Mouse (Mus musculus) midbrain, postnatal 0 days (tissue): ENCODE measurements around the gene Rrp1b. TPM values are rescaled to one million over a fixed set of nuclear protein-coding genes. Genes with fewer than 3 reads are reported as not detected.

Experiments
- ATAC-seq: fragments of 200-750 bp; cut with Nextera tagmentation; 2 replicates; pipeline ENCODE4 v1.8.0; 2017; ENCODE audit warnings: moderate number of reproducible peaks, mild to moderate bottlenecking, moderate TSS enrichment, moderate library complexity; ENCODE audit not compliant: low FRiP score
- DNase-seq: peaks from one replicate; pipeline ENCODE4 v3.0.0-alpha.2; 2015; ENCODE audit warnings: low spot score
- H3K27ac ChIP-seq: fragments of 300-500 bp; sonication (generic); 2 replicates; pipeline ENCODE4 v1.5.1; 2014; ENCODE audit warnings: low read depth, mild to moderate bottlenecking, low read length, mixed read lengths
- H3K27me3 ChIP-seq: fragments of 300-500 bp; sonication (generic); 2 replicates; pipeline ENCODE4 v1.6.1; 2014; ENCODE audit warnings: low read length, control low read depth, mixed read lengths; ENCODE audit not compliant: insufficient read depth
- H3K36me3 ChIP-seq: fragments of 300-500 bp; sonication (generic); 2 replicates; pipeline ENCODE4 v1.6.1; 2014; ENCODE audit warnings: low read length, control low read depth, mixed read lengths; ENCODE audit not compliant: insufficient read depth
- H3K4me1 ChIP-seq: fragments of 300-500 bp; sonication (generic); 2 replicates; pipeline ENCODE4 v1.6.1; 2014; ENCODE audit warnings: mild to moderate bottlenecking, control low read depth, antibody characterized with exemption, low read length, mixed read lengths; ENCODE audit not compliant: insufficient read depth
- H3K4me2 ChIP-seq: fragments of 300-500 bp; sonication (generic); 2 replicates; pipeline ENCODE4 v1.6.1; 2014; ENCODE audit warnings: low read depth, mild to moderate bottlenecking, low read length, mixed read lengths; ENCODE audit not compliant: poor library complexity, severe bottlenecking
- H3K4me3 ChIP-seq: fragments of 300-500 bp; sonication (generic); 2 replicates; pipeline ENCODE4 v1.5.1; 2014; ENCODE audit warnings: low read depth, mild to moderate bottlenecking, low read length, moderate library complexity
- H3K9ac ChIP-seq: fragments of 300-500 bp; sonication (generic); replicated peaks from 2 replicates; pipeline ENCODE4 v1.6.1; 2014; ENCODE audit warnings: mild to moderate bottlenecking, low read length, moderate library complexity, mixed read lengths; ENCODE audit not compliant: poor library complexity, severe bottlenecking
- H3K9me3 ChIP-seq: fragments of 300-500 bp; sonication (generic); 2 replicates; pipeline ENCODE4 v1.6.1; 2016; ENCODE audit warnings: low read length, control low read depth
- CTCF ChIP-seq: IDR thresholded peaks from 2 replicates; pipeline ENCODE4 v1.5.1; 2016; ENCODE audit warnings: antibody characterized with exemption, mild to moderate bottlenecking
- WGBS: fragments of 180-500 bp; shearing (Covaris S2); extraction: QIAGEN DNeasy Blood & Tissue Kit; methylation state at CpG from one replicate; pipeline ENCODE4 v1.1.7; 2014; 5-methylcytosine and 5-hydroxymethylcytosine counted together
- polyA plus RNA-seq: library from polyadenylated mRNA; unstranded; fragments of >200 nt; fragmentation: Nextera tagmentation; extraction: Ambion mirVana; gene quantifications from 2 replicates; pipeline ENCODE4 v1.2.1, GENCODE M21; 2015
- total RNA-seq: library from RNA; depleted of rRNA; stranded (reverse); fragments of >200 nt; gene quantifications from 2 replicates; pipeline ENCODE4 v1.2.3, GENCODE M21; 2014

Rrp1b gene
- total and polyA plus RNA-seq, 2 experiments from 2014 or later = 38.5 to 40.3 TPM

DNA sequence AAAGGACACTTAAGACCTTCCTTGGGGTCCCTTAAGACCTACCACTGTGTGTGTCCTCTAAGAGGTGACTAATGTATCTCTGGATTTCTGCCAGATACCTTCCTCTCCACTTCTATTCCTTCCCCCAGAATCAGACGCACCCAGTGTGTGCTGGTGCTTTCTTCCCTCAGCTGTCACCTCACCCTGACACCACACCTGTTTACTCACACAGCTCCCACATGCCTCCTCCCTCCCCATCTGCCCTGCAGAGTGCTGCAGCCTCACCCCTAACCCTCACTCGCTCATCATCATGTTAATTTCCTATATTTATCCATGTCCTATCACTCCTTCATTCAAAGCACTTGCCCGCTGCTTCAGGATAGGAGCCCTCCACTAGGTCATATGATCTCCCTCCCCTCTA lies 23.6 kb upstream of the Rrp1b start:
- Histone ChIP-seq H3K9me3 (no peaks in the 10 kb centered on the region), H3K4me2 (no peak overlapping the region), H3K4me3 (no peak overlapping the region), H3K27ac (no peak overlapping the region), H3K9ac (no peak overlapping the region), H3K36me3 (no peaks in the 10 kb centered on the region), H3K27me3 (no peaks in the 10 kb centered on the region), H3K4me1 (no peaks in the 10 kb centered on the region)
- no peak for ATAC-seq
- 69% methylated on average over 3 of the region's 3 CpGs for WGBS
- DNase-seq = no peak
- TF ChIP-seq CTCF = no peak

DNA sequence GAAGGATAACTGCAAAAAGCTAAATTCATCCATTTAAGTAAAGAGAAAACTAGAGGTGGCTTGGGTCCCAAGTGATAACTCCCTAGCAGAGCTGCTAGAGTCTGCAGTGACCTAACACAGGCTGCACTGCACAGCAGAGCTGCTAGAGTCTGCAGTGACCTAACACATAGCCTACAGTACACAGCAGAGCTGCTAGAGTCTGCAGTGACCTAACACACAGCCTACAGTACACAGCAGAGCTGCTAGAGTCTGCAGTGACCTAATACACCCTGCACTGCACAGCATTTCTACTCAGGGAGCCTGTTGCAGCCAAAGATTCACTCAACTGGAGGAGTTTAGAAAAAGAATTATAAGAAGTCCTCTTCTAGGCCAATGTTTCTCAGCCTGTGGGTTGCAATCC lies 22.2 kb upstream of the Rrp1b start:
- H3K36me3 ChIP-seq = no peaks in the 10 kb centered on the region
- ATAC-seq (no peak), DNase-seq (no peak)
- no peak for TF ChIP-seq CTCF
- H3K4me1 ChIP-seq = no peaks in the 10 kb centered on the region
- no peak overlapping the region for H3K27ac ChIP-seq
- H3K4me3 ChIP-seq = no peak overlapping the region
- no peak overlapping the region for H3K9ac ChIP-seq
- H3K27me3 ChIP-seq = no peaks in the 10 kb centered on the region
- no peak overlapping the region for H3K4me2 ChIP-seq
- H3K9me3 ChIP-seq = no peaks in the 10 kb centered on the region

- ATAC-seq (no peak), DNase-seq (no peak)
- Histone ChIP-seq H3K9me3 (no peaks in the 10 kb centered on the region), H3K36me3 (no peaks in the 10 kb centered on the region), H3K27me3 (no peaks in the 10 kb centered on the region), H3K4me3 (no peak overlapping the region), H3K4me1 (no peaks in the 10 kb centered on the region), H3K9ac (no peak overlapping the region), H3K4me2 (no peak overlapping the region), H3K27ac (no peak overlapping the region)
- no peak for TF ChIP-seq CTCF
- 88% methylated on average over 8 of the region's 8 CpGs for WGBS
Measured at GRCm38 (mm10) chr17:32016481-32016880, 19.4 kb upstream of the Rrp1b start.

DNA sequence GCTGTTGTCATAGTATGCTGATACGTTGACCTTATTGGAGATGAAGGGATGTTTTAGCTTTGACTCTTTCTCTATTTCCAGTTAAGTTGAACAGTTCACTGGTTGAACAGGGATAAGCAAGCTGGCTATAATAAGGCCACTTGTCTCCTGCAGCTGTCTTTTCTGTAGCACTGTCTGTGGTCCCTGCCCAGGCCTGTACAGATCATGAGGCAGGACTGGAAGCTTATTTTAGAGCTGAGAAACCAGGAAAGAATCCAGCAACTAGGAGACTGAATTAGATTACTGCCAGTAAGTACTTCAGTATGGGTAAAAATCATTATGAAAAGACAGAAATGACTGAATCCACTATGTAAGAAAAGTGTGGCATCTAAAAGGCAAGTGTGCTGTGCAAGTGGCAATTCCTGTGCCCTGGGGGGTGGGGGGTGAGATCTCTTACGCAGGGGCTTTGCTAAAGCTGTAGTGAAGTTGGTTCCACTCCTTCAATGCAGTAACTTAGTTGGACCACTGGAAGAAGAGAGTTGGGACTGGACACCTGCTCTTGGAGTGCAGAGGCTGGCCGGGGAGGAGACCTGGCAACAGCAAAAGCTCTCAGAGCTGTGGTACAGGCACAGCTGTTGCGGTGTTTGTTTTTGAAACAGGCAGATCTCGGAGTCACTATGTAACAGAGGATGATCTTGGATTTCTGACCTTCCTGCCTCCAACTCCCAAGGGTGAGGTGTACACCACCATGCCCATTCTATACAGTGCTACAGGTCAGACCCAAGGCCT lies 17.6 kb upstream of the Rrp1b start:
- WGBS = 82% methylated on average over 5 of the region's 5 CpGs
- no peak overlapping the region for H3K9ac ChIP-seq
- no peaks in the 10 kb centered on the region for H3K4me1 ChIP-seq
- TF ChIP-seq CTCF = no peak
- H3K4me2 ChIP-seq = no peak overlapping the region
- H3K4me3 ChIP-seq = no peak overlapping the region
- no peaks in the 10 kb centered on the region for H3K27me3 ChIP-seq
- H3K27ac ChIP-seq = no peak overlapping the region
- ATAC-seq (no peak), DNase-seq (no peak)
- no peaks in the 10 kb centered on the region for H3K9me3 ChIP-seq
- H3K36me3 ChIP-seq = no peaks in the 10 kb centered on the region

DNA sequence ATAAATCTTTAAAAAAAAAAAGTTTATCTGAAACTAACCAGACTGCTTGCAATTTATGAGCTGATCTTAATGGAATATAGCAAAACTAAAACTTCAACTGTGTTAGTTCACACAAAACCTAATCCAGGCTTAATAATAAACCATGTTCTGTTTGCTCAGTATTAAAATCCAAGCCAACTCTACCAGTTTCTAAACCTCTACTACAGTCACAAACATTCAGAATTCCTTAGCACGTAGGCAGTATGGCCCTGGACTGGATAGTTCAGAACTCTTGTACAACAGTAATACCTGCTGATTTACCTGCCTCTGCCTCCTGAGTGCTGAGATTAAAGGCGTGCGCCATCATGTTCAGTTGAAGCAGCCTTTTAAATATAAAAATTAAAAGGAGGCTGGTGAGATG lies 13.9 kb upstream of the Rrp1b start:
- no peaks in the 10 kb centered on the region for H3K36me3 ChIP-seq
- no peaks in the 10 kb centered on the region for H3K27me3 ChIP-seq
- no peaks in the 10 kb centered on the region for H3K9me3 ChIP-seq
- no peak for TF ChIP-seq CTCF
- H3K27ac ChIP-seq = no peak overlapping the region
- H3K4me1 ChIP-seq = no peaks in the 10 kb centered on the region
- no peak overlapping the region for H3K4me3 ChIP-seq
- ATAC-seq (no peak), DNase-seq (no peak)
- no peak overlapping the region for H3K9ac ChIP-seq
- WGBS = 94% methylated on average over 3 of the region's 3 CpGs
- H3K4me2 ChIP-seq = no peak overlapping the region

GRCm38 (mm10) chr17:32022551-32022950 lies 13.3 kb upstream of the Rrp1b start:
- no peaks in the 10 kb centered on the region for H3K4me1 ChIP-seq
- no peak overlapping the region for H3K9ac ChIP-seq
- H3K27ac ChIP-seq = no peak overlapping the region
- H3K36me3 ChIP-seq = no peaks in the 10 kb centered on the region
- H3K9me3 ChIP-seq = no peaks in the 10 kb centered on the region
- H3K4me3 ChIP-seq = no peak overlapping the region
- no peak for TF ChIP-seq CTCF
- no peak overlapping the region for H3K4me2 ChIP-seq
- DNase-seq (no peak), ATAC-seq (no peak)
- H3K27me3 ChIP-seq = no peaks in the 10 kb centered on the region
- WGBS = 67% methylated on average over 6 of the region's 6 CpGs
